Mouse (Mus musculus): ENCODE measurements around the gene Gm20661. TPM values are rescaled to one million over a fixed set of nuclear protein-coding genes. Genes with fewer than 3 reads are reported as not detected.

Gm20661 gene
- polyA plus RNA-seq, 1 experiment from 2014 or later = 0.69 TPM

- peak overlapping the region; percentile 80 for H3K4me2 ChIP-seq (replicated peaks; ENCODE audit: low read depth)
- WGBS = 4% methylated on average over 18 of the region's 18 CpGs
- no peaks in the 10 kb centered on the region for H3K27me3 ChIP-seq (ENCODE audit: control insufficient read depth, insufficient read depth, low read length)
- H3K36me3 ChIP-seq (ENCODE audit: control insufficient read depth, insufficient read depth, low read length) = no peaks in the 10 kb centered on the region
- peaks cover 9% of the 10 kb centered on the region for H3K4me1 ChIP-seq (replicated peaks; ENCODE audit: control insufficient read depth, insufficient read depth)
- H3K27ac ChIP-seq (replicated peaks) = no peak overlapping the region; the same call in 1 of the 2 replicates
- TF ChIP-seq EP300 (optimal IDR thresholded peaks at IDR 0.05) (no peak), CTCF (IDR thresholded peaks at IDR 0.05; ENCODE audit: low read depth) (peak; percentile 96)
- peak overlapping the region; percentile 64 for H3K4me3 ChIP-seq (ENCODE audit: low read depth, low read length)
- DNase-seq (ENCODE audit: low spot score) = peak; percentile 80
- H3K9ac ChIP-seq (ENCODE audit: low read length) = no peak overlapping the region
- H3K9me3 ChIP-seq (ENCODE audit: control insufficient read depth, low read length) = no peaks in the 10 kb centered on the region
- ATAC-seq (ENCODE audit: low FRiP score, low TSS enrichment) = peak; percentile 42; the same call in 1 of the 2 replicates
Observed at GRCm38 (mm10) chr9:107986376-107986775, 3.5 kb downstream of the Gm20661 start.

- WGBS = 68% methylated on average over 3 of the region's 3 CpGs
- no peak overlapping the region for H3K27ac ChIP-seq (replicated peaks)
- no peak overlapping the region for H3K4me2 ChIP-seq (replicated peaks; ENCODE audit: low read depth)
- H3K9me3 ChIP-seq (ENCODE audit: control insufficient read depth, low read length) = no peaks in the 10 kb centered on the region
- no peak overlapping the region for H3K9ac ChIP-seq (ENCODE audit: low read length)
- no peak for DNase-seq (ENCODE audit: low spot score)
- TF ChIP-seq CTCF (IDR thresholded peaks at IDR 0.05; ENCODE audit: low read depth) = no peak
- TF ChIP-seq EP300 (optimal IDR thresholded peaks at IDR 0.05) = no peak
- H3K4me1 ChIP-seq (replicated peaks; ENCODE audit: control insufficient read depth, insufficient read depth) = peaks cover 4% of the 10 kb centered on the region
- no peaks in the 10 kb centered on the region for H3K27me3 ChIP-seq (ENCODE audit: control insufficient read depth, insufficient read depth, low read length)
- H3K4me3 ChIP-seq (ENCODE audit: low read depth, low read length) = no peak overlapping the region
- no peak for ATAC-seq (ENCODE audit: low FRiP score, low TSS enrichment)
- H3K36me3 ChIP-seq (ENCODE audit: control insufficient read depth, insufficient read depth, low read length) = no peaks in the 10 kb centered on the region
Observed at GRCm38 (mm10) chr9:107987950-107988349, 5.1 kb downstream of the Gm20661 start.

- 68% methylated on average over 2 of the region's 2 CpGs for WGBS
- no peak for ATAC-seq (ENCODE audit: low FRiP score, low TSS enrichment)
Observed at GRCm38 (mm10) chr9:107992197-107992596, 9.3 kb downstream of the Gm20661 start, which contains the start of gene Cdhr4. Gene Cdhr4 (plus strand): TSS chr9:107992497.

GRCm38 (mm10) chr9:107993013-107993412 lies 10.2 kb downstream of the Gm20661 start:
- TF ChIP-seq EP300 (optimal IDR thresholded peaks at IDR 0.05) = no peak
- no peak for TF ChIP-seq CTCF (IDR thresholded peaks at IDR 0.05; ENCODE audit: low read depth)
- no peak overlapping the region for H3K4me2 ChIP-seq (replicated peaks; ENCODE audit: low read depth)
- no peaks in the 10 kb centered on the region for H3K9me3 ChIP-seq (ENCODE audit: control insufficient read depth, low read length)
- H3K27ac ChIP-seq (replicated peaks) = no peak overlapping the region
- no peaks in the 10 kb centered on the region for H3K4me1 ChIP-seq (replicated peaks; ENCODE audit: control insufficient read depth, insufficient read depth)
- ATAC-seq (ENCODE audit: low FRiP score, low TSS enrichment) = no peak
- no peaks in the 10 kb centered on the region for H3K27me3 ChIP-seq (ENCODE audit: control insufficient read depth, insufficient read depth, low read length)
- WGBS = 92% methylated on average over 11 of the region's 11 CpGs
- no peak overlapping the region for H3K9ac ChIP-seq (ENCODE audit: low read length)
- no peak overlapping the region for H3K4me3 ChIP-seq (ENCODE audit: low read depth, low read length)
- no peaks in the 10 kb centered on the region for H3K36me3 ChIP-seq (ENCODE audit: control insufficient read depth, insufficient read depth, low read length)
- DNase-seq (ENCODE audit: low spot score) = no peak

More at GRCm38 (mm10) chr9:107992197-107992596, 9.3 kb downstream of the Gm20661 start, which contains the start of gene Cdhr4:
- Histone ChIP-seq H3K4me1 (replicated peaks; ENCODE audit: control insufficient read depth, insufficient read depth) (no peaks in the 10 kb centered on the region), H3K4me2 (replicated peaks; ENCODE audit: low read depth) (no peak within 1 kb of the TSS), H3K4me3 (ENCODE audit: low read depth, low read length) (no peak within 1 kb of the TSS), H3K27ac (replicated peaks) (no peak within 1 kb of the TSS), H3K9ac (ENCODE audit: low read length) (no peak within 1 kb of the TSS), H3K27me3 (ENCODE audit: control insufficient read depth, insufficient read depth, low read length) (no peaks in the 10 kb centered on the region), H3K9me3 (ENCODE audit: control insufficient read depth, low read length) (no peaks in the 10 kb centered on the region), H3K36me3 (ENCODE audit: control insufficient read depth, insufficient read depth, low read length) (no peaks in the 10 kb centered on the region)
- DNase-seq (ENCODE audit: low spot score) = no peak
- no peak for TF ChIP-seq EP300 (optimal IDR thresholded peaks at IDR 0.05)
- TF ChIP-seq CTCF (IDR thresholded peaks at IDR 0.05; ENCODE audit: low read depth) = no peak

- Histone ChIP-seq H3K4me2 (replicated peaks; ENCODE audit: low read depth) (no peak overlapping the region), H3K27ac (replicated peaks) (no peak overlapping the region), H3K27me3 (ENCODE audit: control insufficient read depth, insufficient read depth, low read length) (no peaks in the 10 kb centered on the region), H3K4me3 (ENCODE audit: low read depth, low read length) (no peak overlapping the region), H3K9ac (ENCODE audit: low read length) (no peak overlapping the region), H3K9me3 (ENCODE audit: control insufficient read depth, low read length) (no peaks in the 10 kb centered on the region), H3K36me3 (ENCODE audit: control insufficient read depth, insufficient read depth, low read length) (no peaks in the 10 kb centered on the region), H3K4me1 (replicated peaks; ENCODE audit: control insufficient read depth, insufficient read depth) (no peaks in the 10 kb centered on the region)
- 45% methylated on average over 2 of the region's 2 CpGs for WGBS
- DNase-seq (ENCODE audit: low spot score) (no peak), ATAC-seq (ENCODE audit: low FRiP score, low TSS enrichment) (no peak)
- TF ChIP-seq EP300 (optimal IDR thresholded peaks at IDR 0.05) (no peak), CTCF (IDR thresholded peaks at IDR 0.05; ENCODE audit: low read depth) (no peak)
Observed at GRCm38 (mm10) chr9:107994464-107994863, 11.6 kb downstream of the Gm20661 start.

- Histone ChIP-seq H3K27me3 (ENCODE audit: control insufficient read depth, insufficient read depth, low read length) (no peaks in the 10 kb centered on the region), H3K27ac (replicated peaks) (no peak overlapping the region), H3K4me2 (replicated peaks; ENCODE audit: low read depth) (no peak overlapping the region), H3K36me3 (ENCODE audit: control insufficient read depth, insufficient read depth, low read length) (no peaks in the 10 kb centered on the region), H3K9me3 (ENCODE audit: control insufficient read depth, low read length) (no peaks in the 10 kb centered on the region), H3K9ac (ENCODE audit: low read length) (no peak overlapping the region), H3K4me1 (replicated peaks; ENCODE audit: control insufficient read depth, insufficient read depth) (no peaks in the 10 kb centered on the region), H3K4me3 (ENCODE audit: low read depth, low read length) (no peak overlapping the region)
- ATAC-seq (ENCODE audit: low FRiP score, low TSS enrichment) (no peak), DNase-seq (ENCODE audit: low spot score) (no peak)
- WGBS = 93% methylated on average over 21 of the region's 21 CpGs
- TF ChIP-seq CTCF (IDR thresholded peaks at IDR 0.05; ENCODE audit: low read depth) (no peak), EP300 (optimal IDR thresholded peaks at IDR 0.05) (no peak)
Observed at GRCm38 (mm10) chr9:107995513-107995912, 12.7 kb downstream of the Gm20661 start.

All from stomach, postnatal 0 days (tissue).